Comparison of ENCODE assay signal across 8 mouse cellular contexts in genomic region chr1:179546551-179546917, GRCm38 (mm10). TPM values are rescaled to one million over a fixed set of nuclear protein-coding genes. Genes with fewer than 3 reads are reported as not detected.
DNase-seq lines count a peak whose midpoint lies in the region; ATAC-seq and TF ChIP-seq lines count a peak whose summit lies in the region.

No protein-coding gene starts in this region.

- no peaks in the 10 kb centered on the region for H3K27me3 ChIP-seq in lung, embryonic 14.5 days (ENCODE audit: insufficient read depth, low read length)
- H3K27me3 ChIP-seq in hindbrain, embryonic 15.5 days = no peaks in the 10 kb centered on the region
- H3K27me3 ChIP-seq in midbrain, embryonic 14.5 days (ENCODE audit: control insufficient read depth, insufficient read depth, low read length) = no peaks in the 10 kb centered on the region

- peak overlapping the region; percentile 89 for H3K27ac ChIP-seq in lung, embryonic 14.5 days (ENCODE audit: low read depth)
- H3K27ac ChIP-seq in cortical plate, adult 2 months (ENCODE audit: insufficient read depth, low read length) = peak overlapping the region; percentile 55
- H3K27ac ChIP-seq in hindbrain, embryonic 15.5 days (replicated peaks) = peak overlapping the region; percentile 98
- H3K27ac ChIP-seq in midbrain, embryonic 14.5 days (replicated peaks; ENCODE audit: low read depth, low read length) = peak overlapping the region; percentile 95

- peak; percentile 80 for DNase-seq in lung, embryonic 14.5 days
- DNase-seq in lung, postnatal 14 days = no peak
- peak; percentile 84 for DNase-seq in midbrain, embryonic 14.5 days
- DNase-seq in urinary bladder, adult 18-20 months (ENCODE audit: low spot score in 2 of 2) = no peak
- no peak for DNase-seq in ovary, adult 18-20 months (ENCODE audit: low spot score)

- H3K9me3 ChIP-seq in lung, embryonic 14.5 days (ENCODE audit: low read depth, low read length) = no peaks in the 10 kb centered on the region
- no peaks in the 10 kb centered on the region for H3K9me3 ChIP-seq in hindbrain, embryonic 15.5 days
- H3K9me3 ChIP-seq in midbrain, embryonic 14.5 days (ENCODE audit: control insufficient read depth, low read length) = no peaks in the 10 kb centered on the region

- TF ChIP-seq POLR2A in cortical plate, adult 2 months (IDR thresholded peaks at IDR 0.05; ENCODE audit: extremely low read depth, insufficient read depth, low read length) = no peak

- peak overlapping the region; percentile 69 for H3K4me3 ChIP-seq in lung, embryonic 14.5 days (ENCODE audit: low read depth, low read length)
- H3K4me3 ChIP-seq in cortical plate, adult 2 months (ENCODE audit: insufficient read depth, low read length) = peak overlapping the region; percentile 62
- H3K4me3 ChIP-seq in hindbrain, embryonic 15.5 days = peak overlapping the region; percentile 90
- peak overlapping the region; percentile 70 for H3K4me3 ChIP-seq in midbrain, embryonic 14.5 days (replicated peaks; ENCODE audit: low read depth, low read length)

- 0 out of 2 replicates have a peak, but pooled peaks have one; percentile 8 for TF ChIP-seq CTCF in lung, embryonic 14.5 days (IDR thresholded peaks at IDR 0.05; ENCODE audit: low read depth)
- TF ChIP-seq CTCF in cortical plate, adult 2 months (IDR thresholded peaks at IDR 0.05; ENCODE audit: extremely low read depth, insufficient read depth, low read length) = no peak

- peak overlapping the region; percentile 59 for H3K4me2 ChIP-seq in lung, embryonic 14.5 days
- peak overlapping the region; percentile 66 for H3K4me2 ChIP-seq in hindbrain, embryonic 15.5 days
- peak overlapping the region; percentile 53 for H3K4me2 ChIP-seq in midbrain, embryonic 14.5 days (ENCODE audit: low read length)

- H3K9ac ChIP-seq in lung, embryonic 14.5 days = peak overlapping the region; percentile 71
- peak overlapping the region; percentile 88 for H3K9ac ChIP-seq in hindbrain, embryonic 15.5 days
- H3K9ac ChIP-seq in midbrain, embryonic 14.5 days (replicated peaks; ENCODE audit: low read length) = peak overlapping the region; percentile 76

- 0 out of 2 replicates have a peak, but pooled peaks cover 6% of the 10 kb centered on the region for H3K4me1 ChIP-seq in lung, embryonic 14.5 days (ENCODE audit: insufficient read depth)
- H3K4me1 ChIP-seq in cortical plate, adult 2 months (ENCODE audit: control insufficient read depth, insufficient read depth, low read length) = peaks cover 5% of the 10 kb centered on the region; the same call in 1 of the 2 replicates
- peaks cover 37% of the 10 kb centered on the region for H3K4me1 ChIP-seq in hindbrain, embryonic 15.5 days (replicated peaks)
- peaks cover 22% of the 10 kb centered on the region for H3K4me1 ChIP-seq in midbrain, embryonic 14.5 days (ENCODE audit: control insufficient read depth, insufficient read depth, low read length)

- WGBS in lung, embryonic 14.5 days = under 1% methylated on average over 34 of the region's 44 CpGs
- under 1% methylated on average over 44 of the region's 44 CpGs for WGBS in hindbrain, embryonic 15.5 days
- WGBS in midbrain, embryonic 14.5 days = under 1% methylated on average over 43 of the region's 44 CpGs

- ATAC-seq in lung, embryonic 14.5 days (ENCODE audit: insufficient read depth) = peak; percentile 88
- peak; percentile 84 for ATAC-seq in hindbrain, embryonic 15.5 days (ENCODE audit: low FRiP score, low read depth)
- ATAC-seq in midbrain, embryonic 14.5 days (ENCODE audit: low FRiP score, low TSS enrichment) = peak; percentile 86
- no peak; the same call in 1 of the 2 replicates for ATAC-seq in cerebellum, adult (ENCODE audit: insufficient number of reproducible peaks, low FRiP score, low TSS enrichment)

- peaks cover 8% of the 10 kb centered on the region; the same call in 1 of the 2 replicates for H3K36me3 ChIP-seq in lung, embryonic 14.5 days (ENCODE audit: insufficient read depth)
- H3K36me3 ChIP-seq in hindbrain, embryonic 15.5 days = no peaks in the 10 kb centered on the region; the same call in 1 of the 2 replicates
- peaks cover 4% of the 10 kb centered on the region; the same call in 1 of the 2 replicates for H3K36me3 ChIP-seq in midbrain, embryonic 14.5 days (ENCODE audit: control insufficient read depth, insufficient read depth, low read length)

RNA-seq across cellular contexts. Expression of gene Cnst, which starts 0.4 kb away (rescaled TPM):
- 17.1 and 18.2 TPM in 2 replicates for polyA plus RNA-seq in lung, embryonic 14.5 days (2014; fragmentation: Nextera tagmentation; extraction: Ambion mirVana)
- 21.8 and 25.8 TPM in 2 replicates for polyA plus RNA-seq in cortical plate, adult 2 months (2012; rRNA removed)
- 26.2 and 26.9 TPM in 2 replicates for polyA plus RNA-seq in hindbrain, embryonic 15.5 days (2015; fragmentation: Nextera tagmentation; extraction: Ambion mirVana)
- 20.7 and 28.0 TPM in 2 replicates for polyA plus RNA-seq in midbrain, embryonic 14.5 days (2014; fragmentation: Nextera tagmentation; extraction: Ambion mirVana)

RNA-seq across cellular contexts. Expression of gene Tfb2m, which starts 0.5 kb away (rescaled TPM):
- polyA plus RNA-seq in lung, embryonic 14.5 days (2014; fragmentation: Nextera tagmentation; extraction: Ambion mirVana) = 26.6 and 34.6 TPM in 2 replicates
- 20.6 and 21.7 TPM in 2 replicates for polyA plus RNA-seq in cortical plate, adult 2 months (2012; rRNA removed)
- polyA plus RNA-seq in hindbrain, embryonic 15.5 days (2015; fragmentation: Nextera tagmentation; extraction: Ambion mirVana) = 29.1 and 31.0 TPM in 2 replicates
- 28.4 and 32.6 TPM in 2 replicates for polyA plus RNA-seq in midbrain, embryonic 14.5 days (2014; fragmentation: Nextera tagmentation; extraction: Ambion mirVana)

RNA-seq across cellular contexts. Expression of gene Smyd3, which starts 28.7 kb away (rescaled TPM):
- 20.6 and 21.0 TPM in 2 replicates for polyA plus RNA-seq in lung, embryonic 14.5 days (2014; fragmentation: Nextera tagmentation; extraction: Ambion mirVana)
- polyA plus RNA-seq in cortical plate, adult 2 months (2012; rRNA removed) = 14.2 and 15.4 TPM in 2 replicates
- polyA plus RNA-seq in hindbrain, embryonic 15.5 days (2015; fragmentation: Nextera tagmentation; extraction: Ambion mirVana) = 25.5 and 26.0 TPM in 2 replicates
- polyA plus RNA-seq in midbrain, embryonic 14.5 days (2014; fragmentation: Nextera tagmentation; extraction: Ambion mirVana) = 14.4 and 21.5 TPM in 2 replicates

Comparison
In these comparisons a context has a peak if more than half of its experiments do, and no peak if none do; other contexts are left out.
1. DNase-seq: peak in lung, embryonic 14.5 days (single experiment) and midbrain, embryonic 14.5 days (single experiment); none in lung, postnatal 14 days (single experiment), urinary bladder, adult 18-20 months (0 of 2) and ovary, adult 18-20 months (single experiment).
2. Peak in every context shown above with its lines, with median percentiles within 50 percentile points of each other: H3K27ac ChIP-seq, H3K4me2 ChIP-seq, H3K4me3 ChIP-seq and H3K9ac ChIP-seq.